Mouse (Mus musculus) stomach, embryonic 16.5 days (tissue): ENCODE data around the gene Cdc42bpa. TPM values are rescaled to one million over a fixed set of nuclear protein-coding genes. Genes with fewer than 3 reads are reported as not detected.

Experiments
- ATAC-seq: fragments of 200-750 bp; cut with Nextera tagmentation; 2 replicates; pipeline ENCODE4 v1.8.0; 2017; ENCODE audit warnings: moderate number of reproducible peaks, moderate TSS enrichment; ENCODE audit not compliant: insufficient read depth, low FRiP score
- H3K27ac ChIP-seq: fragments of 300-500 bp; sonication (generic); 2 replicates; pipeline ENCODE4 v1.5.1; 2014; ENCODE audit warnings: low read length
- H3K27me3 ChIP-seq: fragments of 300-500 bp; sonication (generic); 2 replicates; pipeline ENCODE4 v1.6.1; 2014; ENCODE audit warnings: low read length, control low read depth, mixed read lengths; ENCODE audit not compliant: control insufficient read depth, insufficient read depth
- H3K36me3 ChIP-seq: fragments of 300-500 bp; sonication (generic); 2 replicates; pipeline ENCODE4 v1.6.1; 2014; ENCODE audit warnings: low read length; ENCODE audit not compliant: control insufficient read depth, insufficient read depth
- H3K4me1 ChIP-seq: fragments of 300-500 bp; sonication (generic); 2 replicates; pipeline ENCODE4 v1.6.1; 2014; ENCODE audit warnings: low read length, control low read depth, mixed read lengths; ENCODE audit not compliant: control insufficient read depth, insufficient read depth
- H3K4me2 ChIP-seq: fragments of 300-500 bp; sonication (generic); 2 replicates; pipeline ENCODE4 v1.6.1; 2014; ENCODE audit warnings: low read depth, low read length, mixed read lengths
- H3K4me3 ChIP-seq: fragments of 300-500 bp; sonication (generic); replicated peaks from 2 replicates; pipeline ENCODE4 v1.5.1; 2014; ENCODE audit warnings: mild to moderate bottlenecking, low read length
- H3K9ac ChIP-seq: fragments of 300-500 bp; sonication (generic); 2 replicates; pipeline ENCODE4 v1.6.1; 2014; ENCODE audit warnings: low read length
- H3K9me3 ChIP-seq: fragments of 300-500 bp; sonication (generic); replicated peaks from 2 replicates; pipeline ENCODE4 v1.6.1; 2016; ENCODE audit warnings: low read length, control low read depth; ENCODE audit not compliant: control insufficient read depth
- WGBS: fragments of 180-500 bp; shearing (Covaris S2); extraction: QIAGEN DNeasy Blood & Tissue Kit; methylation state at CpG from one replicate; pipeline ENCODE4 v1.1.7; 2014; 5-methylcytosine and 5-hydroxymethylcytosine counted together
- polyA plus RNA-seq: library from polyadenylated mRNA; unstranded; fragments of >200 nt; fragmentation: Nextera tagmentation; extraction: Ambion mirVana; gene quantifications from 2 replicates; pipeline ENCODE4 v1.2.1, GENCODE M21; 2015

The Cdc42bpa gene
- polyA plus RNA-seq, 1 experiment from 2014 or later: 16.3 TPM

DNA sequence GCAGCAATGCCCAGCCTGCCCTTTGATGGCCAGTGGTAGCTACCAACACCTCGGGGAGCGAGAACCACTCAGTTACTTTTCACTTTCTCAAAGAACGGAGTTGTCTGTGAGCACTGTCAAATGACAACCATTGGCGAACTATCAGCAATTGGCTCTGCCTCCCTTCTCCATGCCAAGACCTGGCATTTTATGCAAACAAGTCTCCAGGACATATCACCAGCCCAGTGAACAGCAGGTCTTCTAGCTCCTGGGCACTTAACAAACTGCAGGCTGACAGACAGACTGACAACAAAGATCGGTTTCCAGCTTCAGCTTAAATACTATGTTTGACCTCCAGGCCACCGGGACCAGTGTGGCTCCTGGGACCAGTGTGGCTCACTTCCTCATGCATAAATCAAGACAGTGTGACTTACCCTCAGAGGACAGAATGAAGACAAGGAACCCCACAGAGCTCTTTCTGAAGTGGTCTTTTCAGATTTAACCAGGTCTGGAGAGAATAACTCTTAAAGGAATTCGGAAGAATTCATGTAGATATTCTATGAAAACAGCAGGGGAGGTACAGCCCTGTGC lies 231.5 kb downstream of the Cdc42bpa start:
- WGBS: 67% methylated on average over 7 of the region's 7 CpGs
- no peak overlapping the region for H3K9ac ChIP-seq

DNA sequence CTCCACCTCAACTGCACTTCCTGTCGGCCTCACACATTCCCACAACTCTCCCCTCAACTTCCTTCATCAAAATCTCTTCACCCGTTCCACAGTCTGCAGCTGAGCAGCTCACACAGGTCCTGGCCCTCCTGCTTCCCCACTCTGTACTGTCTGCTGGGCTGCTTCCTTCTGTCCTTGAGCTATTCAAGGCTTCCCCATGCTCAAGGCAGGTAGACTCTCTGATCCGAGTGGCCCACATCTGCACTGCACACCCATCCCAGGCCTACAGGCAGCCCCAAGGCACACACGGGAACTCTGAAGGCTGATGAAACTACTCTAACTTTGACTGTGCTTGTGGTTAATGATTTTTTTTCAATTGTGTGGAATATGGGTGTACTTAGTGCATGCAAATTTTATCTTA lies 232.6 kb downstream of the Cdc42bpa start:
- H3K27me3 ChIP-seq: no peaks in the 10 kb centered on the region

More for the DNA sequence above, 231.5 kb downstream of the Cdc42bpa start:
- Histone ChIP-seq H3K9me3 (no peaks in the 10 kb centered on the region), H3K27ac (no peak overlapping the region), H3K4me3 (no peak overlapping the region), H3K4me1 (peaks cover 9% of the 10 kb centered on the region), H3K4me2 (no peak overlapping the region), H3K27me3 (no peaks in the 10 kb centered on the region), H3K36me3 (no peaks in the 10 kb centered on the region)
- ATAC-seq: no peak

DNA sequence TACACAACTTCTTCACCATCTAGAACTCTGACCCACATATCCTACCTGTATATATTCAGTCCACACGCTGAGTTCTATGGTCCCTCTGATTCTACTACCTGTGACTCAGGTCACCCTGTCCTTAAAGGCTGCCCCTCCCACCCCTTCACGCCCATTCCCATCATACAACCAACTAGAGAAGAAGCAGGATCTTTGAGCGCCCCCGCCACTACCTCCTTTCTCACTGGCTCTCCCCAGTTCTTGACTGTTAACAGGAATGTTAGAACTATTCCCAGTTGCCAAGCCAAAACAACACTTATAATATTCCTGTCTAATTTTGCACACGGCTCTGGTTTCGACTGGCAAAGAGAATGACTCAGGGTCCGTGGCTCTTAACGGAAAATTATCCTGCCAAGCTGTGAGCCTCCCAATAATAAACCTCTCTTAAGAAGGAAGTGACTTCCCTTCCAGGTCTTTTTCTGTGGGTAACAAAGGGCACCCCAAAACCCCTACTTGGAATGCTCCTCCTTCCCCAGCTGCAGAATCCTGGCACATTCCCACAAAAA lies 233.2 kb downstream of the Cdc42bpa start:
- no peak overlapping the region for H3K4me3 ChIP-seq
- WGBS: 74% methylated on average over 8 of the region's 8 CpGs
- no peaks in the 10 kb centered on the region for H3K9me3 ChIP-seq
- H3K36me3 ChIP-seq: no peaks in the 10 kb centered on the region
- no peak overlapping the region for H3K4me2 ChIP-seq
- no peak overlapping the region for H3K27ac ChIP-seq
- no peaks in the 10 kb centered on the region for H3K27me3 ChIP-seq
- no peak overlapping the region for H3K9ac ChIP-seq
- ATAC-seq: no peak
- H3K4me1 ChIP-seq: peaks cover 9% of the 10 kb centered on the region

More for the DNA sequence above, 232.6 kb downstream of the Cdc42bpa start:
- Histone ChIP-seq H3K9ac (no peak overlapping the region), H3K4me1 (peaks cover 9% of the 10 kb centered on the region), H3K9me3 (no peaks in the 10 kb centered on the region), H3K36me3 (no peaks in the 10 kb centered on the region), H3K27ac (no peak overlapping the region), H3K4me3 (no peak overlapping the region), H3K4me2 (no peak overlapping the region)
- ATAC-seq: no peak
- 49% methylated on average over 4 of the region's 4 CpGs for WGBS

DNA sequence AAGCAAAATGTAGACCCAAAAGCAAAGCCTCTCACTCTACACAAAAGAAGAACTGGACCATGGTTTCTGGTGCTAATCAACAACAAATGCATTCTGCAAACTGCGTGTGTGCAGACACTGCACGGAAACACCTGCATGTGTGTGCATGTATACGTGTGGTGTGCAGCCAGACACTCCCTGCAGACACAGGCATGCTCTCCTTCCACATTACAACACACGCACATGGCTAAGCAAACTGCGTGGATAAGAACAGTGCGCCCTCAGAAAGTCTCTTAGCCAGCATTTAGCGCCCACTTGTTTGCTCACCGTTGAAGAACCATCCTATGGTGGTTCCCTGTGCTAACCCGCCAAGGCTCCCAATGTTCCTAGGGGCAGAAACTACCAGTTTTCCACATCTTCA lies 233.8 kb downstream of the Cdc42bpa start:
- Histone ChIP-seq H3K9ac (no peak overlapping the region), H3K4me1 (peaks cover 9% of the 10 kb centered on the region), H3K27ac (no peak overlapping the region), H3K4me3 (no peak overlapping the region), H3K36me3 (no peaks in the 10 kb centered on the region), H3K9me3 (no peaks in the 10 kb centered on the region), H3K4me2 (peak overlapping the region; percentile 89; the same call in 1 of the 2 replicates), H3K27me3 (no peaks in the 10 kb centered on the region)
- WGBS: 81% methylated on average over 9 of the region's 9 CpGs
- no peak for ATAC-seq

DNA sequence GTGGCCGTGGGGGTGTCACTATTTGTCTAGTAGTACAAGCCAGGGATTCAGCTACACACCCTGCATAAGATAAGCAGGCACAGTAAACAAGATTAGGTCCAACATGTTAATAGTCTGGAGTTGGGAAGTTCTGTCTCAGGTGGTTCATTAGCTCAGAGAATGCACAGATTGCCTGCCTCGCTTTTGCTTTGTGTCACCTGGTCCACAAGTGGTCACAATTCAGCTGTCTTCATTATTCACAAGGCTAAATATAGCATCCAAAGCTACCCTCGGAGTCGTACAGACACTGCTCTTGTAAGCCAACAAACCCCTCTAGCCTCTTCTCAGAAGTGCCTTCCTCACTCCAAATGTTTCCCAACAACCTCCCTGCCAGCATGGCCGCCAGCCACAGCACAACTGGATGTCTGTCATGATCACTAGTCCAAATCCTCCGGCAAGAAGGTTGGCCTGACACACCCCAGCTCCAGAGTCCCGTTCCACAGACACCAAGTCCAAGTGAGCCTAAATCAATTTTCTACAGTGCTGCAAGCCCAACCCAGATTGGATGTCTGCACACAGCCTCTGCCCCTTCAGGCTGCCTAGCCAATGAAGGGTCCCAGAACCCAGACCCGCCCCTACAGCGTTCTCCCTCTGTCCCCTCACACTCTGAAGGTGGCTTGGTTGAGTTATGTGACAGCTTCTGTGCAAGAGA lies 234.7 kb downstream of the Cdc42bpa start:
- 0 out of 2 replicates have a peak overlapping the region, but pooled peaks have one; percentile 9 for H3K27ac ChIP-seq
- 0 out of 2 replicates have a peak, but pooled peaks have one; percentile 15 for ATAC-seq

DNA sequence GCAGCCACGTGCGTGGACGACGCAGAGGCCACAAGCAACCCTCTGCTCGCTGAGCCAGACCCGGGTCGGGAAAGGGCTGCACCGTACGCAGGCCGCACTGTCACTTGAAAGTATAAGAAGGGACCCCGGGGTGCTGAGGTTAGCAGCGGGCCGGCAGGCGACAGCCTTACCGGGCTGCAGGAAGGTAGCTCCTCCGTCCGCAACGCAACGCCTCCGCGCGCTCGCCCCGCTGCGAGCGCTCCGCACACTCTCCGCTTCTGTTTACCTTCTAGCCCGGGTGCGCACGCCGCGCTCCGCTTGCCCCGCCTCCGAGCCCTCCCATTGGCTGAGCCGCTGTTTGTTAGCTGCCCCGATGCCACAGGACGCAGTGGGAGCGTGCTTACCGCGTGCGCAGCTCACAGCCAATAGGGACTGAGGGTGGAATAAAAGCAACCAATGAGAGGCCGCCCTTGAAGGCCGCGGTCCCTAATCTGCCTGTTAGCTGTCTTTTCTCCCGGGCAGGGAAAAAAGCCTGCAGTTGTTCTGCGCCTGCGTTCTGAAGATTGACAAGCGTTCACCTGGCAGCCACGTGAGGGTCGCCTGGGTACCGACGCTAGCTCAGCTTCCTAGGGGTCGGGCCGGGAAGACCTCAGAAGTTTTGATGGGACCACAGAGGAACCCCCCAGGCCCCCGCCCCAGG lies 235.6 kb downstream of the Cdc42bpa start:
- Histone ChIP-seq H3K27me3 (no peaks in the 10 kb centered on the region), H3K4me3 (peak overlapping the region; percentile 82), H3K27ac (no peak overlapping the region), H3K9me3 (no peaks in the 10 kb centered on the region), H3K4me1 (peaks cover 9% of the 10 kb centered on the region), H3K4me2 (peak overlapping the region; percentile 89), H3K36me3 (no peaks in the 10 kb centered on the region), H3K9ac (peak overlapping the region; percentile 71)
- WGBS: under 1% methylated on average over 57 of the region's 57 CpGs
- ATAC-seq: peak; percentile 100

More for the DNA sequence above, 234.7 kb downstream of the Cdc42bpa start:
- Histone ChIP-seq H3K9ac (peak overlapping the region; percentile 71), H3K27me3 (no peaks in the 10 kb centered on the region), H3K36me3 (no peaks in the 10 kb centered on the region), H3K9me3 (no peaks in the 10 kb centered on the region), H3K4me1 (peaks cover 9% of the 10 kb centered on the region), H3K4me3 (peak overlapping the region; percentile 82), H3K4me2 (peak overlapping the region; percentile 89)
- 18% methylated on average over 9 of the region's 9 CpGs for WGBS

DNA sequence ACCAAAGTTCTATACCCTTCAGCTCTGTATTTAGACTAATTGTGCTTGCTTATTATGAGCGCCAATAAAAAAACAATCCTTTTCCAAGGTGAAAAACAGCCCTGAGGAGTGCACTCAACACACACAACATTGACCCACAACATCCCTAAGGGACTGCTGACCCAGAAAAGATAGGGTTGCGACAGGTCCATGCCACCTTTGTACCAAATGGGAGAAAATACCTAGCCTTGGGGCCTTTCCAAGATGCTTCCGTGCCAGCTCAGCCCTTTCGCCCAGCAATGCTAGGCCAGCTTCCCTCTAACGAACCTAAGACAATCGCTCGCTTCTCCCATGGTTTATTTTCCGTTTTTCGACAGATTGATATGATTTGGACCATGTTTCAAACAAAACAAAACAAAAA lies 236.2 kb downstream of the Cdc42bpa start:
- Histone ChIP-seq H3K4me2 (peak overlapping the region; percentile 89), H3K4me1 (peaks cover 9% of the 10 kb centered on the region), H3K9ac (peak overlapping the region; percentile 69; the same call in 1 of the 2 replicates), H3K36me3 (no peaks in the 10 kb centered on the region), H3K9me3 (no peaks in the 10 kb centered on the region), H3K27ac (no peak overlapping the region), H3K27me3 (no peaks in the 10 kb centered on the region), H3K4me3 (peak overlapping the region; percentile 82; the same call in 1 of the 2 replicates)
- whole genome bisulfite sequencing: 92% methylated on average over 9 of the region's 9 CpGs
- no peak for ATAC-seq

DNA sequence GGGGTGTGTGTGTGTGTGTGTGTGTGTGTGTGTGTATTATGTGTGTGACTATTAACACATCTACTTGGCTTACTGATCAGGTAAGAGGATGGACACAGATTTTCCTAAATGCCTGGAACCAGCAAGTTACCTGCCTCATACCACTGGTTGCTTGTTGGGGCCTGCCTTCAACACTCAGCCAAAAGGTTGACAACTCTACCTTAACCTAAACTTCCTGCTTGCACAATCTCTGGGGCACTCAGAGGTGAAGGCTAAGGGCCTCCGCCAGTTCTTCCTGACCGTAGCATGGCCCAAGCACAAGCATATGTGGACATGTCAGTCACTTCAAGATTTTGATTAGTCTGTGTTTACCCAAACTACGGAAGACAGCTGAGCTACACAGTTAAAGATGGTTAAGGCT lies 237.7 kb downstream of the Cdc42bpa start:
- H3K9ac ChIP-seq: no peak overlapping the region
- WGBS: 48% methylated on average over 3 of the region's 3 CpGs

More for the DNA sequence above, 237.7 kb downstream of the Cdc42bpa start:
- H3K4me2 ChIP-seq: no peak overlapping the region
- H3K4me3 ChIP-seq: no peak overlapping the region
- peaks cover 9% of the 10 kb centered on the region for H3K4me1 ChIP-seq
- no peaks in the 10 kb centered on the region for H3K27me3 ChIP-seq
- no peak overlapping the region for H3K27ac ChIP-seq
- no peaks in the 10 kb centered on the region for H3K9me3 ChIP-seq
- no peaks in the 10 kb centered on the region for H3K36me3 ChIP-seq
- ATAC-seq: no peak
